Mouse (Mus musculus) ovary, adult 18-20 months (tissue): ENCODE results near the gene Stk32b.

ENCODE experiments used
- DNase-seq: peaks from one replicate; pipeline ENCODE4 v3.0.0; 2022; ENCODE audit warnings: low spot score, mixed read lengths

The Stk32b gene

GRCm38 (mm10) chr5:37520441-37520840 lies 196.5 kb downstream of the Stk32b start:
- DNase-seq = no peak

- no peak for DNase-seq
Measured at GRCm38 (mm10) chr5:37512479-37512878, 204.5 kb downstream of the Stk32b start.

- DNase-seq = no peak
Measured at GRCm38 (mm10) chr5:37506880-37507519, 210.0 kb downstream of the Stk32b start.

GRCm38 (mm10) chr5:37494984-37495476 lies 221.9 kb downstream of the Stk32b start:
- no peak for DNase-seq

- no peak for DNase-seq
Measured at GRCm38 (mm10) chr5:37472025-37472608, 244.9 kb downstream of the Stk32b start.

GRCm38 (mm10) chr5:37471584-37471983 lies 245.4 kb downstream of the Stk32b start:
- no peak for DNase-seq

GRCm38 (mm10) chr5:37469031-37469430 lies 247.9 kb downstream of the Stk32b start:
- no peak for DNase-seq

GRCm38 (mm10) chr5:37467646-37468045 lies 249.3 kb downstream of the Stk32b start:
- DNase-seq = no peak

GRCm38 (mm10) chr5:37465461-37465860 lies 251.5 kb downstream of the Stk32b start:
- DNase-seq = no peak

- no peak for DNase-seq
Measured at GRCm38 (mm10) chr5:37458236-37458635, 258.7 kb downstream of the Stk32b start.

GRCm38 (mm10) chr5:37457831-37458230 lies 259.1 kb downstream of the Stk32b start:
- DNase-seq = no peak

GRCm38 (mm10) chr5:37457191-37457590 lies 259.8 kb downstream of the Stk32b start:
- DNase-seq = no peak

- no peak for DNase-seq
Measured at GRCm38 (mm10) chr5:37456590-37456989, 260.4 kb downstream of the Stk32b start.

- no peak for DNase-seq
Measured at GRCm38 (mm10) chr5:37447546-37447945, 269.4 kb downstream of the Stk32b start.

- no peak for DNase-seq
Measured at GRCm38 (mm10) chr5:37442767-37443166, 274.2 kb downstream of the Stk32b start.

GRCm38 (mm10) chr5:37435417-37435816 lies 281.6 kb downstream of the Stk32b start:
- DNase-seq = no peak

GRCm38 (mm10) chr5:37427210-37427609 lies 289.8 kb downstream of the Stk32b start:
- no peak for DNase-seq

GRCm38 (mm10) chr5:37419028-37419427 lies 297.9 kb downstream of the Stk32b start:
- DNase-seq = no peak
